Mouse (Mus musculus): ENCODE results near the gene Rtn3. TPM values are rescaled to one million over a fixed set of nuclear protein-coding genes. Genes with fewer than 3 reads are reported as not detected.
A peak's percentile ranks its signal among the peaks of the same experiment; 100 is the strongest.

Gene Rtn3
- polyA plus RNA-seq, 1 experiment from 2014 or later, result 132 TPM

DNA sequence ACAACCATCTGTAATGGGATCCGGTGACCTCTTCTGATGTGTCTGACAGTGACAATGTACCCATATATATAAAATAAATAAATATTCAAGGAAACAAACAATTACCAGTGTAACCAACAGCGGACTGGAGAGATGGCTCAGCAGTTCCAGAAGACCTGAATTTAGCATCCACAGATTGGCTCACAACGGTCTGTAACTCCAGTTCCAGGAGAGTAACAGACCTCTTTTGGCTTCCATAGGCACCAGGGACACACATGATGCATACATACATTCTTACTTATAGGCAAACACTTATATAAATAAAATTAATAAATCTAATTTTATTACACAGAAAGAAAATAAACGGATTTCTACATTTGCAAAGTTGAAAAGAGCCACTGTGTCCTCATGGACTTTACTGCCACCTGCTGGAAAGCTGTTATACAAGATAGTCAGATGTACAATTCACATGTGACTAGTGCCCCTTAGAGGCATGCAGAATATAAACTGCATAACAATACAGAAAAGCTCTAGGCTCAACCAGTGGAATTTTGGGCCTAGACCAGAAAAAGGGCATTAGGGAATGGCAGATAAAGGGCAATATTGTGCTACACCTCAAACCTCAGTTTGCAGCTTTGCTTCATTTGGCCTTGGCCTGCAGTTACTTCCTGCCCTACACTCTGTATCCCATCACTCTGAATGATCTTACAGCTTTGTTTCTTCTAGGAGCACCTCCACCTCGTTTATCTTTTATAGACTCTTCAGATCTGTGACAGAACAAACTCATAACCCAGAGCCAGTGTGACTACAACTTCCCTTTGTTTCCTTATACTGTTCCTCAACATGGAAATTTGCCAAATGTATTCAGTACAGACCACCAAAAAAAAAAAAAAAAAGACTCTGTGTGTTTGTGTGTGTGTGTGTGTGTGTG is 46.8 kb downstream of the Rtn3 start:
- ATAC-seq (ENCODE audit: insufficient read depth, low FRiP score), result peak; percentile 58; the same call in 1 of the 2 replicates
- H3K27me3 ChIP-seq (ENCODE audit: control insufficient read depth, insufficient read depth, low read length), result no peaks in the 10 kb centered on the region
- WGBS, result 60% methylated on average over 5 of the region's 5 CpGs

DNA sequence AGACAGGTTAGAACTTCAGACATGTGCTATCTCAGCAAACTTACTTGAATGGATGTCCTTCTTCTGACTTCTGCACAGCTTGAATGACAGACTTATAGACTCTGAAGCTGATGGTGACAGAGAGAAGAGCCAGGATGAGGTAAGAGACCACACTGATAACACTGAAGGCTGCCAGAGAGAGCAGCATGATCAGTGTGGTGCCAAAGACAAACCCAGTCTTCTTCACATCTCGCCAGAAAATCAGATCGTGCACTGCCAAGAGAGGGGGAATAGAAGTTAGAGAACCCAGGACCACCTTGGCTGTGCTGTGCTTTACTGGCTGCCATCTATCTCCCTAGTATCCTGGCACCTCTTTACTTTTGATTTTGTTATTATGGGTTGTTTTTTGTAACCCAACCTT is 48.2 kb downstream of the Rtn3 start:
- no peak for ATAC-seq (ENCODE audit: insufficient read depth, low FRiP score)
- 0 out of 2 replicates have a peak, but pooled peaks cover 3% of the 10 kb centered on the region for H3K4me1 ChIP-seq (ENCODE audit: control insufficient read depth, insufficient read depth, low read length)
- no peaks in the 10 kb centered on the region for H3K27me3 ChIP-seq (ENCODE audit: control insufficient read depth, insufficient read depth, low read length)
- no peak overlapping the region for H3K4me3 ChIP-seq (replicated peaks; ENCODE audit: low read length)
- H3K9ac ChIP-seq (ENCODE audit: low read length), result no peak overlapping the region
- no peak overlapping the region for H3K27ac ChIP-seq (ENCODE audit: low read length)
- no peaks in the 10 kb centered on the region for H3K9me3 ChIP-seq (replicated peaks; ENCODE audit: control insufficient read depth, low read length)
- no peak overlapping the region for H3K4me2 ChIP-seq (ENCODE audit: low read depth, low read length)
- peaks cover 11% of the 10 kb centered on the region for H3K36me3 ChIP-seq (ENCODE audit: control insufficient read depth, insufficient read depth, low read length)
- 88% methylated on average over 2 of the region's 2 CpGs for WGBS

More for the DNA sequence above, 46.8 kb downstream of the Rtn3 start:
- H3K4me2 ChIP-seq (ENCODE audit: low read depth, low read length), result no peak overlapping the region
- peaks cover 6% of the 10 kb centered on the region for H3K36me3 ChIP-seq (ENCODE audit: control insufficient read depth, insufficient read depth, low read length)
- 0 out of 2 replicates have a peak, but pooled peaks cover 3% of the 10 kb centered on the region for H3K4me1 ChIP-seq (ENCODE audit: control insufficient read depth, insufficient read depth, low read length)
- no peak overlapping the region for H3K27ac ChIP-seq (ENCODE audit: low read length)
- no peak overlapping the region for H3K4me3 ChIP-seq (replicated peaks; ENCODE audit: low read length)
- no peaks in the 10 kb centered on the region for H3K9me3 ChIP-seq (replicated peaks; ENCODE audit: control insufficient read depth, low read length)
- H3K9ac ChIP-seq (ENCODE audit: low read length), result no peak overlapping the region

- no peak for ATAC-seq (ENCODE audit: insufficient read depth, low FRiP score)
- Histone ChIP-seq H3K4me1 (ENCODE audit: control insufficient read depth, insufficient read depth, low read length) (peaks cover 48% of the 10 kb centered on the region), H3K4me3 (replicated peaks; ENCODE audit: low read length) (no peak overlapping the region), H3K27ac (ENCODE audit: low read length) (peak overlapping the region; percentile 23; the same call in 1 of the 2 replicates), H3K9me3 (replicated peaks; ENCODE audit: control insufficient read depth, low read length) (no peaks in the 10 kb centered on the region), H3K9ac (ENCODE audit: low read length) (no peak overlapping the region), H3K4me2 (ENCODE audit: low read depth, low read length) (no peak overlapping the region), H3K27me3 (ENCODE audit: control insufficient read depth, insufficient read depth, low read length) (no peaks in the 10 kb centered on the region), H3K36me3 (ENCODE audit: control insufficient read depth, insufficient read depth, low read length) (peaks cover 19% of the 10 kb centered on the region)
- 41% methylated on average over 3 of the region's 3 CpGs for WGBS
Measured at GRCm38 (mm10) chr19:7425398-7425775, 57.7 kb downstream of the Rtn3 start.

- 62% methylated on average over 8 of the region's 8 CpGs for WGBS
- no peaks in the 10 kb centered on the region for H3K9me3 ChIP-seq (replicated peaks; ENCODE audit: control insufficient read depth, low read length)
- no peaks in the 10 kb centered on the region for H3K27me3 ChIP-seq (ENCODE audit: control insufficient read depth, insufficient read depth, low read length)
- H3K4me3 ChIP-seq (replicated peaks; ENCODE audit: low read length), result no peak overlapping the region
- peaks cover 54% of the 10 kb centered on the region for H3K4me1 ChIP-seq (ENCODE audit: control insufficient read depth, insufficient read depth, low read length)
- no peak for ATAC-seq (ENCODE audit: insufficient read depth, low FRiP score)
- no peak overlapping the region for H3K9ac ChIP-seq (ENCODE audit: low read length)
- H3K36me3 ChIP-seq (ENCODE audit: control insufficient read depth, insufficient read depth, low read length), result peaks cover 16% of the 10 kb centered on the region
- no peak overlapping the region for H3K4me2 ChIP-seq (ENCODE audit: low read depth, low read length)
- peak overlapping the region; percentile 30; the same call in 1 of the 2 replicates for H3K27ac ChIP-seq (ENCODE audit: low read length)
Measured at GRCm38 (mm10) chr19:7424590-7425397, 58.3 kb downstream of the Rtn3 start.

DNA sequence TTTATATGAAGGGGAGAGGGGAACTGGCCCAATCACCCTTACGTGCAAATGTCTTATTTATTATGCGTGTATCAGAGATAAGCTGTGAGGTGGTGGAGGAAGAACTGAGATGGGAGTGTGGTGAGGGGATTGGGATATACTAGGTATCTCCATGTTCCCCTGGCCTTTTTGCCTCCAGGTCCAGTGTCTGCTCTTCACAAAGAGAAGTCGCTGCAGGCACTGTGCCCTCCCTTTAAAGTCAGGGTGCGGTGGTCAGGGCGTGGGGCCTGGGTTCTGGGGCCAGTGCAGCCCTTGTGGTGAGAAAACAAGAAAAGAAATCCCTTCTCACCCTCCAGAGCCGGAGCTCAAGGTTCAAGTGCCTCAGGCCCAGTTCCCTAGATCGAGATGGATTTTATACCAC is 59.0 kb downstream of the Rtn3 start:
- Histone ChIP-seq H3K27ac (ENCODE audit: low read length) (peak overlapping the region; percentile 30; the same call in 1 of the 2 replicates), H3K36me3 (ENCODE audit: control insufficient read depth, insufficient read depth, low read length) (peaks cover 16% of the 10 kb centered on the region), H3K9ac (ENCODE audit: low read length) (no peak overlapping the region), H3K4me2 (ENCODE audit: low read depth, low read length) (no peak overlapping the region), H3K27me3 (ENCODE audit: control insufficient read depth, insufficient read depth, low read length) (no peaks in the 10 kb centered on the region), H3K4me1 (ENCODE audit: control insufficient read depth, insufficient read depth, low read length) (peaks cover 61% of the 10 kb centered on the region), H3K4me3 (replicated peaks; ENCODE audit: low read length) (no peak overlapping the region), H3K9me3 (replicated peaks; ENCODE audit: control insufficient read depth, low read length) (no peaks in the 10 kb centered on the region)
- WGBS, result 70% methylated on average over 7 of the region's 7 CpGs
- no peak for ATAC-seq (ENCODE audit: insufficient read depth, low FRiP score)

- Histone ChIP-seq H3K27ac (ENCODE audit: low read length) (peak overlapping the region; percentile 17; the same call in 1 of the 2 replicates), H3K9me3 (replicated peaks; ENCODE audit: control insufficient read depth, low read length) (no peaks in the 10 kb centered on the region), H3K9ac (ENCODE audit: low read length) (peak overlapping the region; percentile 27; the same call in 1 of the 2 replicates), H3K4me3 (replicated peaks; ENCODE audit: low read length) (peak overlapping the region; percentile 6; the same call in 1 of the 2 replicates), H3K27me3 (ENCODE audit: control insufficient read depth, insufficient read depth, low read length) (no peaks in the 10 kb centered on the region), H3K4me1 (ENCODE audit: control insufficient read depth, insufficient read depth, low read length) (peaks cover 66% of the 10 kb centered on the region), H3K4me2 (ENCODE audit: low read depth, low read length) (peak overlapping the region; percentile 45), H3K36me3 (ENCODE audit: control insufficient read depth, insufficient read depth, low read length) (peaks cover 16% of the 10 kb centered on the region)
- 39% methylated on average over 16 of the region's 16 CpGs for WGBS
- ATAC-seq (ENCODE audit: insufficient read depth, low FRiP score), result no peak
Measured at GRCm38 (mm10) chr19:7423656-7424030, 59.4 kb downstream of the Rtn3 start.

- 28% methylated on average over 51 of the region's 51 CpGs for WGBS
- H3K9ac ChIP-seq (ENCODE audit: low read length), result peak overlapping the region; percentile 27; the same call in 1 of the 2 replicates
- peaks cover 13% of the 10 kb centered on the region for H3K36me3 ChIP-seq (ENCODE audit: control insufficient read depth, insufficient read depth, low read length)
Measured at GRCm38 (mm10) chr19:7423028-7423655, 59.9 kb downstream of the Rtn3 start.

DNA sequence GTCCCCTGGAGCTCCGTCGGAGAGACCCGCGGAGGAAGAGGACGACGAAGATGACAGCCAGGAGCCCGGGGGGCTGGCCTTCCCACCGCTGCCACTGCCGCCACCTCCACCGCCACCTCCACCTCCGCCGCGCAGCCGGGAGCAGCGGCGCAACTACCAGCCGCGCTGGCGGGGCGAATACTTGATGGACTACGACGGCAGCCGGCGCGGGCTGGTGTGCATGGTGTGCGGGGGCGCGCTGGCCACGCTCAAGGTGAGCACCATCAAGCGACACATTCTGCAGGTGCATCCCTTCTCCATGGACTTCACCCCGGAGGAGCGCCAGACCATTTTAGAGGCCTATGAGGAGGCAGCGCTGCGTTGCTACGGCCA is 60.4 kb downstream of the Rtn3 start:
- Histone ChIP-seq H3K9me3 (replicated peaks; ENCODE audit: control insufficient read depth, low read length) (no peaks in the 10 kb centered on the region), H3K4me3 (replicated peaks; ENCODE audit: low read length) (peak overlapping the region; percentile 6), H3K36me3 (ENCODE audit: control insufficient read depth, insufficient read depth, low read length) (peaks cover 10% of the 10 kb centered on the region; the same call in 1 of the 2 replicates), H3K4me2 (ENCODE audit: low read depth, low read length) (peak overlapping the region; percentile 45), H3K27ac (ENCODE audit: low read length) (peak overlapping the region; percentile 10), H3K27me3 (ENCODE audit: control insufficient read depth, insufficient read depth, low read length) (no peaks in the 10 kb centered on the region), H3K4me1 (ENCODE audit: control insufficient read depth, insufficient read depth, low read length) (peaks cover 66% of the 10 kb centered on the region), H3K9ac (ENCODE audit: low read length) (peak overlapping the region; percentile 27)
- ATAC-seq (ENCODE audit: insufficient read depth, low FRiP score), result no peak
- WGBS, result 25% methylated on average over 33 of the region's 35 CpGs

More at GRCm38 (mm10) chr19:7423028-7423655, 59.9 kb downstream of the Rtn3 start:
- H3K9me3 ChIP-seq (replicated peaks; ENCODE audit: control insufficient read depth, low read length), result no peaks in the 10 kb centered on the region
- peak overlapping the region; percentile 45 for H3K4me2 ChIP-seq (ENCODE audit: low read depth, low read length)
- no peaks in the 10 kb centered on the region for H3K27me3 ChIP-seq (ENCODE audit: control insufficient read depth, insufficient read depth, low read length)
- peak; percentile 77 for ATAC-seq (ENCODE audit: insufficient read depth, low FRiP score)
- H3K27ac ChIP-seq (ENCODE audit: low read length), result peak overlapping the region; percentile 10
- peaks cover 66% of the 10 kb centered on the region for H3K4me1 ChIP-seq (ENCODE audit: control insufficient read depth, insufficient read depth, low read length)
- peak overlapping the region; percentile 6 for H3K4me3 ChIP-seq (replicated peaks; ENCODE audit: low read length)
